Mouse (Mus musculus) stomach, postnatal 0 days (tissue): ENCODE results near the gene Sprr2e.

Experiments
- CTCF ChIP-seq: IDR thresholded peaks from 2 replicates; pipeline ENCODE4 v1.5.1; 2016; ENCODE audit warnings: antibody characterized with exemption, low read depth, mild to moderate bottlenecking, moderate library complexity
- EP300 ChIP-seq: optimal IDR thresholded peaks from 2 replicates; pipeline ENCODE3; 2016; ENCODE audit warnings: antibody characterized with exemption

DNA sequence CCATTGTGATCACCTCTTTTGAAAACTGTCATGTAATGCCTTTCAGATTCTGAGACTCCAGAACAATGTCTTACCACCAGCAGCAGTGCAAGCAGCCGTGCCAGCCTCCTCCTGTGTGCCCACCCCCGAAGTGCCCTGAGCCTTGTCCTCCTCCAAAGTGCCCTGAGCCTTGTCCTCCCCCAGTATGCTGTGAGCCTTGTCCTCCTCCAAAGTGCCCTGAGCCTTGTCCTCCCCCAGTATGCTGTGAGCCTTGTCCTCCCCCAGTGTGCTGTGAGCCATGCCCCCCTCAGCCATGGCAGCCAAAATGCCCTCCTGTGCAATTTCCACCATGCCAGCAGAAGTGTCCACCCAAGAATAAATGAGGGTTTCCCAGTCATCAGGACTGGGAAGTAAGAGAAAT lies 34.6 kb upstream of the Sprr2e start:
- no peak for TF ChIP-seq CTCF
- TF ChIP-seq EP300: no peak
